Mouse (Mus musculus): ENCODE results near the gene Masp1. TPM values are rescaled to one million over a fixed set of nuclear protein-coding genes. Genes with fewer than 3 reads are reported as not detected.

Gene Masp1
- polyA plus RNA-seq, 1 experiment from 2014 or later, result 2.9 TPM

DNA sequence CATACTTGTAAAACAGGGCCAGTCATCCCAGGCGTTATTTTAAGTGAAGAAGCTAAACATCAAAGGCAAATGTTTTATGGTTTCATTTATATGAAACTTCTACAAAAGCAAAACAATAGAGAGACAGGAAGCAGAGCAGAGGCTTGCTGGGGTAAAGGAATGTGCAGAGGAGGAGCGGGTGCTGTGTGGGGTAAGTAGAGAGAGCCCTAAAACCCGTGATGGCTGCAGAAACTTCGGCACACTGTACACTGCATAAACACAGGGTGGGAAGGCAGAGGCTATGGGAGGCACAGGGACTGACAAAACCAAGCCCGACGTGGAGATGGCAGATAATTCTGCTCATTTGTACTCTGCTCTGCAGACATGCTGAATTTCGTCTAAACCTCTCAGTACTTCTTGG is 23.7 kb upstream of the Masp1 start:
- no peak overlapping the region for H3K9ac ChIP-seq (ENCODE audit: low read length)
- DNase-seq (ENCODE audit: low spot score) (no peak), ATAC-seq (ENCODE audit: insufficient number of reproducible peaks, low FRiP score, low TSS enrichment, low read depth) (no peak)
- H3K27ac ChIP-seq (replicated peaks; ENCODE audit: low read depth, low read length), result no peak overlapping the region
- H3K4me2 ChIP-seq (ENCODE audit: low read depth, severe bottlenecking), result no peak overlapping the region
- no peaks in the 10 kb centered on the region for H3K27me3 ChIP-seq (ENCODE audit: control insufficient read depth, insufficient read depth, low read length)
- H3K9me3 ChIP-seq (ENCODE audit: control insufficient read depth, low read length), result no peaks in the 10 kb centered on the region
- no peaks in the 10 kb centered on the region for H3K4me1 ChIP-seq (ENCODE audit: control insufficient read depth, insufficient read depth, low read length)
- WGBS, result 53% methylated on average over 7 of the region's 7 CpGs
- H3K4me3 ChIP-seq (ENCODE audit: low read depth, low read length), result no peak overlapping the region
- H3K36me3 ChIP-seq (ENCODE audit: control insufficient read depth, insufficient read depth, low read length), result no peaks in the 10 kb centered on the region

DNA sequence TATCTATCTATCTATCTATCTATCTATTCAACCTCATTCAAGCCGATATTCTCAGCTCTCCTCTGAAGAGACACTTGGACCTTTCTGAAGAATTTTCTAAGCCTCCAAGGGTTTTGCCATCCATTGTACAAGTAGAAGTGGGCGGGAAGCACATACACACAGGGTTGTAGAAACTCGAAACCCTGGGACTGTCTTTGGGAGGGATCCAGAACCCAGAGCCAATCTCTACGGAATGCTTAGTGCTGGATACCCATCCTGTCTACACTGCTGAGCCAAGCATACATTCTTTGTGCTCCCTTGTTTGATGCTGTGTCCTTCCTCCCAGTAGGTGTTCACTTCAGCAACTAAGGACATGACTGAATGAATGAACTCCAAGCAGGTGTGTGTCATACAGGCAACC is 22.3 kb upstream of the Masp1 start:
- ATAC-seq (ENCODE audit: insufficient number of reproducible peaks, low FRiP score, low TSS enrichment, low read depth) (no peak), DNase-seq (ENCODE audit: low spot score) (no peak)
- no peak overlapping the region for H3K9ac ChIP-seq (ENCODE audit: low read length)
- H3K4me1 ChIP-seq (ENCODE audit: control insufficient read depth, insufficient read depth, low read length), result no peaks in the 10 kb centered on the region
- no peaks in the 10 kb centered on the region for H3K36me3 ChIP-seq (ENCODE audit: control insufficient read depth, insufficient read depth, low read length)
- no peaks in the 10 kb centered on the region for H3K27me3 ChIP-seq (ENCODE audit: control insufficient read depth, insufficient read depth, low read length)
- WGBS, result 84% methylated on average over 4 of the region's 4 CpGs
- no peak overlapping the region for H3K4me2 ChIP-seq (ENCODE audit: low read depth, severe bottlenecking)
- H3K27ac ChIP-seq (replicated peaks; ENCODE audit: low read depth, low read length), result no peak overlapping the region
- no peak overlapping the region for H3K4me3 ChIP-seq (ENCODE audit: low read depth, low read length)
- H3K9me3 ChIP-seq (ENCODE audit: control insufficient read depth, low read length), result no peaks in the 10 kb centered on the region

DNA sequence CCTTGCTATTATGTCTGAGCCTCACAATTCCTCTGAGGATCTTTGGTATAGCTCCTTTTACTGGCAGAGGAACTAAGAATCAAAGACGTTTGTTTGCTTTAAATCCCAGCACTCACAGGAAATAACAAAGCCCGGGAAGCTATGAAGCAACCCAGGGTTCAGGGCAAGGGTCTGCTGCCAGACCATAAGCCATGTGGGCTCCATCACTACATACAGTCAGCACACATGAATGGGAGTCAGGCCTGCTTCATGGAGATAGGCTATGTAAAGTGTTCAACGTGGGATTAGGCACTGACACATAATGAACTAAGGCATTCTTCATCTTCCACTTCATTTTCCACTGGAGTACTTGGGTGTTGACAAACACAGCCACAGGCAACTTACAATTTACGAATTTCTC is 20.4 kb upstream of the Masp1 start:
- Histone ChIP-seq H3K4me2 (ENCODE audit: low read depth, severe bottlenecking) (no peak overlapping the region), H3K4me1 (ENCODE audit: control insufficient read depth, insufficient read depth, low read length) (no peaks in the 10 kb centered on the region), H3K9ac (ENCODE audit: low read length) (no peak overlapping the region), H3K27me3 (ENCODE audit: control insufficient read depth, insufficient read depth, low read length) (no peaks in the 10 kb centered on the region), H3K36me3 (ENCODE audit: control insufficient read depth, insufficient read depth, low read length) (no peaks in the 10 kb centered on the region), H3K9me3 (ENCODE audit: control insufficient read depth, low read length) (no peaks in the 10 kb centered on the region), H3K27ac (replicated peaks; ENCODE audit: low read depth, low read length) (no peak overlapping the region), H3K4me3 (ENCODE audit: low read depth, low read length) (no peak overlapping the region)
- DNase-seq (ENCODE audit: low spot score) (no peak), ATAC-seq (ENCODE audit: insufficient number of reproducible peaks, low FRiP score, low TSS enrichment, low read depth) (no peak)
- 53% methylated on average over 4 of the region's 4 CpGs for WGBS

DNA sequence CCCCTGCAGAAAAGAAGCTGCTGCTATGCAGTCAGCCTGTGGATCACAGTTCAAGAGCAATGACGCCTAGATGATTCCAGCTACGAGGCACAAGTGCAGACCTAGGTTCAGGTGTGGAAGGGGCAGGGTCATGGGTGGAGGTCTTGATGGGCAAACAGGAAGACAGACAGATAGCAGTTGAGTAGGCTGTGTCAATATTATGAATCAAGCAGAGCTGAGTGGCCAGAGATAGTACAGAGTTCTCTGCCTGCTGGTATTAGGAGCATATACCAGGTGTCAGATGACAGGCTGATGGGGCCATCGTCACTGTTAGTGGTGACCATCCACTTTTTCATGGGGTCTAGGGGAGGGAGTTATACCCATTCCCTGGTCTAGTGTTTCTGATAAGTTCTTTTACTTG is 13.1 kb upstream of the Masp1 start:
- Histone ChIP-seq H3K36me3 (ENCODE audit: control insufficient read depth, insufficient read depth, low read length) (no peaks in the 10 kb centered on the region), H3K9ac (ENCODE audit: low read length) (no peak overlapping the region), H3K4me1 (ENCODE audit: control insufficient read depth, insufficient read depth, low read length) (no peaks in the 10 kb centered on the region), H3K27ac (replicated peaks; ENCODE audit: low read depth, low read length) (no peak overlapping the region), H3K9me3 (ENCODE audit: control insufficient read depth, low read length) (no peaks in the 10 kb centered on the region), H3K4me2 (ENCODE audit: low read depth, severe bottlenecking) (no peak overlapping the region), H3K4me3 (ENCODE audit: low read depth, low read length) (no peak overlapping the region), H3K27me3 (ENCODE audit: control insufficient read depth, insufficient read depth, low read length) (no peaks in the 10 kb centered on the region)
- WGBS, result 80% methylated on average over 3 of the region's 3 CpGs
- DNase-seq (ENCODE audit: low spot score) (no peak), ATAC-seq (ENCODE audit: insufficient number of reproducible peaks, low FRiP score, low TSS enrichment, low read depth) (no peak)

DNA sequence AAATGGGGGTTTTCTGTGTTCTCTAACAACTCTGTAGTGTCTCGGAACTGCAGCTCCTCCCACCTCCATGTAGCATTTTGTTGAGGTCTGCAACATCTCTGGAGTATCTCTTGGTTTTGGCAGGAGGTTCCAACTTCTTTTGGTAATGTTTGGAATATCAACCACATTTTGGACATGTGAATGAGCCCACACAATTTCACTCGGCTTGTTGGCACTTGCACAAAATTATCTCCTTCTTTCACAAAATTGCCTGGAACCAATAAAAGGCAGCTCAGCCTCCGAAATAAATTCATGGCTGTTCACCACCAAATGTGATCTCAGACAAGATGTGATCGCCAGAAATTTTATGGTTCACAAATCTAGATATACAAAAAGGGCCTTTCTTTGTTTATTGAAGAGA is 8.6 kb upstream of the Masp1 start:
- no peak for DNase-seq (ENCODE audit: low spot score)
- WGBS, result 85% methylated on average over 4 of the region's 4 CpGs

DNA sequence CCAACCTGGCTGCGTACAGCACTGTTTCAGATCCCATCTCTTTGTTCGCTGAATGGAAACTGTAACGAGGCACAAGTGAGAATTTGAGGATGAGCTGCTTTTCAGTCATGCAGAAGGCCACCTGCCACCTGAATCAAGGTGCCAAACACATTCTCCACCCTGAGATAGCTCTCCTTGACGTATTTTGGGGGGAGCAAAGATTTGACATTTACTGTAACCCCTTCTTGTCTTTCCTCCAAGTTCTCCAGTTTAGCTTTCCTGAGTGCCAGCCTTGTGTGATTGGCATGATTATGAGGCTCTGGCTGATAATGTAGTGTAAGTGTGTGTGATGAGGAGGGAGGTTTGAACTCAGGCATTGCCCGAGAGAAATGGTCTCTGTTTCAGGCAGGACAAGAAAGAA is 1.5 kb upstream of the Masp1 start:
- ATAC-seq (ENCODE audit: insufficient number of reproducible peaks, low FRiP score, low TSS enrichment, low read depth) (no peak), DNase-seq (ENCODE audit: low spot score) (no peak)
- Histone ChIP-seq H3K9ac (ENCODE audit: low read length) (no peak overlapping the region), H3K36me3 (ENCODE audit: control insufficient read depth, insufficient read depth, low read length) (no peaks in the 10 kb centered on the region), H3K4me3 (ENCODE audit: low read depth, low read length) (no peak overlapping the region), H3K9me3 (ENCODE audit: control insufficient read depth, low read length) (no peaks in the 10 kb centered on the region), H3K27ac (replicated peaks; ENCODE audit: low read depth, low read length) (no peak overlapping the region), H3K4me1 (ENCODE audit: control insufficient read depth, insufficient read depth, low read length) (peaks cover 15% of the 10 kb centered on the region; the same call in 1 of the 2 replicates), H3K4me2 (ENCODE audit: low read depth, severe bottlenecking) (no peak overlapping the region), H3K27me3 (ENCODE audit: control insufficient read depth, insufficient read depth, low read length) (no peaks in the 10 kb centered on the region)
- 70% methylated on average over 5 of the region's 5 CpGs for WGBS

More for the DNA sequence above, 8.6 kb upstream of the Masp1 start:
- no peak for ATAC-seq (ENCODE audit: insufficient number of reproducible peaks, low FRiP score, low TSS enrichment, low read depth)
- no peaks in the 10 kb centered on the region for H3K4me1 ChIP-seq (ENCODE audit: control insufficient read depth, insufficient read depth, low read length)
- H3K27ac ChIP-seq (replicated peaks; ENCODE audit: low read depth, low read length), result no peak overlapping the region
- no peaks in the 10 kb centered on the region for H3K9me3 ChIP-seq (ENCODE audit: control insufficient read depth, low read length)
- H3K36me3 ChIP-seq (ENCODE audit: control insufficient read depth, insufficient read depth, low read length), result no peaks in the 10 kb centered on the region
- H3K4me2 ChIP-seq (ENCODE audit: low read depth, severe bottlenecking), result no peak overlapping the region
- no peak overlapping the region for H3K9ac ChIP-seq (ENCODE audit: low read length)
- no peak overlapping the region for H3K4me3 ChIP-seq (ENCODE audit: low read depth, low read length)
- H3K27me3 ChIP-seq (ENCODE audit: control insufficient read depth, insufficient read depth, low read length), result no peaks in the 10 kb centered on the region

DNA sequence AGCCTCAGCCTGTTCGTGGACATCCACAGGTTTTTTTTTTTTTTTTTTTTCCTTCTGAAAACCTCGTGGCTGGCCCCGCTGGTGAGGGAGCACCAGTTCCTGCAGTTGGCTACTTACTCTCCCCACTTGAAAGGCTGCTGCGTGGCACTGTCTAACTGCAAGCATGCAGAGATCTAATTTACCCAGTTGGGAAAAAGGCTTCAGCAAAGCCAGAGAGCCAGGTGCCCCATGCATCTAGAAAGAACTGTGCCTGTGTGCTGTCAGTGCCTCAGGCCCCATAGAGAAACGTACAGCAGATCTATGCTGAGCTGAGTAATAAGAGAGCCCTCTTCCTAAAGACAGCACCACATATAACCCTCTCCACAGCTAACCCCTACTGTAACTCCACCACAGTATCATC is 477 bp upstream of the Masp1 start:
- 8% methylated on average over 5 of the region's 5 CpGs for WGBS
- Histone ChIP-seq H3K4me2 (ENCODE audit: low read depth, severe bottlenecking) (no peak overlapping the region), H3K9me3 (ENCODE audit: control insufficient read depth, low read length) (no peaks in the 10 kb centered on the region), H3K9ac (ENCODE audit: low read length) (no peak overlapping the region), H3K4me3 (ENCODE audit: low read depth, low read length) (no peak overlapping the region), H3K4me1 (ENCODE audit: control insufficient read depth, insufficient read depth, low read length) (peaks cover 15% of the 10 kb centered on the region; the same call in 1 of the 2 replicates), H3K36me3 (ENCODE audit: control insufficient read depth, insufficient read depth, low read length) (no peaks in the 10 kb centered on the region), H3K27ac (replicated peaks; ENCODE audit: low read depth, low read length) (no peak overlapping the region), H3K27me3 (ENCODE audit: control insufficient read depth, insufficient read depth, low read length) (no peaks in the 10 kb centered on the region)
- DNase-seq (ENCODE audit: low spot score) (no peak), ATAC-seq (ENCODE audit: insufficient number of reproducible peaks, low FRiP score, low TSS enrichment, low read depth) (no peak)

DNA sequence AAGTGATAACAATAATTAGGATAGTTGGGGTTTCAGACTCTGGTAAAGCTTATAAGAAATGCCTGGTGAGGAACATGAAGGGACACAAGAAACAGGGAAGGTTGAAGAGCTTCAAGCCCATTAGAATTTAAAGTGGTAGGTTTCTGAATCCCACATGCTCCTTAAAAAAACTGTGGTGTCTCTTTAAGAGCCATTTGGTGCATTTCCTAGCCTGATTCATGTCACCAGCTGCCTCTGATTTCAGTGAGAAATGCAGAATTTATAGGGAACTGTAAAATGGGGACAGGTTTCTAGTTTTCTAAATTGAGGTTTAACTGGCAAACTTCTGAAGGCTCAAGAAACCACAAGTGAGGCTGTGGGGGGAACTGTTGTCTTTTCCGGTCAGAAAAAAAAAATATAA is 844 bp downstream of the Masp1 start:
- DNase-seq (ENCODE audit: low spot score) (no peak), ATAC-seq (ENCODE audit: insufficient number of reproducible peaks, low FRiP score, low TSS enrichment, low read depth) (no peak)
- Histone ChIP-seq H3K9ac (ENCODE audit: low read length) (no peak overlapping the region), H3K4me1 (ENCODE audit: control insufficient read depth, insufficient read depth, low read length) (peaks cover 15% of the 10 kb centered on the region; the same call in 1 of the 2 replicates), H3K36me3 (ENCODE audit: control insufficient read depth, insufficient read depth, low read length) (no peaks in the 10 kb centered on the region), H3K27ac (replicated peaks; ENCODE audit: low read depth, low read length) (0 out of 2 replicates have a peak overlapping the region, but pooled peaks have one; percentile 43), H3K9me3 (ENCODE audit: control insufficient read depth, low read length) (no peaks in the 10 kb centered on the region), H3K27me3 (ENCODE audit: control insufficient read depth, insufficient read depth, low read length) (no peaks in the 10 kb centered on the region), H3K4me2 (ENCODE audit: low read depth, severe bottlenecking) (peak overlapping the region; percentile 56), H3K4me3 (ENCODE audit: low read depth, low read length) (no peak overlapping the region)
- WGBS, result 10% methylated on average over 1 of the region's 1 CpGs

DNA sequence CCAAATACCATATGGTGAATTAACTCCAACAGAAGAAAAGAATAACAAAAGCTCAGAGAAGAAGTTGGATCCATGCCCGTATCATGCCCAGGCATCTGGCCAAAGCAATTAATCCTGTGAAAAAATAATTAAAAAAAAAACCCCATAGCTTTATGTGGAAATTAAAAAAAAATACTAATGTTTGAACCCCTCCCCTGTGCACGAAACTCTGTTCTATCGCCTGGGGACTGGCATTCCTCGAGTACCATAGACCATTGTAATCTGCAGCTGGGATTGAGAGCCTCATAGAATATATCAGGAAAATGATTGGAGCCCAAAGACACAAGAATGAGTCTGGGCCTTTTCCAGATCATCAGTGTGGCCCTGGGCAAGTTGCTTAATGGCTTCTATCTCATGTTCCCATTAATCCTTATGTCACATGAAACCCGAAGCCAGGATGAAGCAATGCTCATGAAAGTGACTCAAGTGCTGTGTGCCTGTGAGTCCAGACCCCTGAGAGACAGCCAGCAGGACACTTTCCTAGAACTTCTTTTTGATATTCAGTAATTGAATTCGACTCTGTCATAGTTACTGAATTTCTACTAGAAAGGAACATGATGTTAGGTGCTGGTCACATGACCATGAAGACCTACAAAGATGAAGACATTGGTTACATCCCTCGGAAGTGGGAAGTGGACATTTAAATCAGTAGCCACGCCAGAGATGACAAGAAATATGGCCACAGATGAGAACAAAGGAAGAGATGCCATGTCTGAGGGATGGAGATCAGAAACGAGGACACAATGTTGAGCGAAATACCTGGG is 1.8 kb downstream of the Masp1 start:
- Histone ChIP-seq H3K27me3 (ENCODE audit: control insufficient read depth, insufficient read depth, low read length) (no peaks in the 10 kb centered on the region), H3K9me3 (ENCODE audit: control insufficient read depth, low read length) (no peaks in the 10 kb centered on the region), H3K9ac (ENCODE audit: low read length) (no peak overlapping the region), H3K36me3 (ENCODE audit: control insufficient read depth, insufficient read depth, low read length) (no peaks in the 10 kb centered on the region), H3K4me1 (ENCODE audit: control insufficient read depth, insufficient read depth, low read length) (peaks cover 15% of the 10 kb centered on the region; the same call in 1 of the 2 replicates), H3K4me3 (ENCODE audit: low read depth, low read length) (no peak overlapping the region), H3K27ac (replicated peaks; ENCODE audit: low read depth, low read length) (no peak overlapping the region), H3K4me2 (ENCODE audit: low read depth, severe bottlenecking) (no peak overlapping the region)
- 79% methylated on average over 10 of the region's 10 CpGs for WGBS
- no peak for DNase-seq (ENCODE audit: low spot score)
- ATAC-seq (ENCODE audit: insufficient number of reproducible peaks, low FRiP score, low TSS enrichment, low read depth), result no peak
